ENCODE assay signal across 18 mouse cellular contexts in genomic region chrX:102101886-102102285, GRCm38 (mm10). TPM values are rescaled to one million over a fixed set of nuclear protein-coding genes. Genes with fewer than 3 reads are reported as not detected.
DNase-seq lines count a peak whose midpoint lies in the region; ATAC-seq and TF ChIP-seq lines count a peak whose summit lies in the region.
"Had no signal": no experiment of that assay in that cellular context is flagged by ENCODE, and none has a peak within 500 bp of the region (broad histone marks: within the 10 kb centered on the region; RNA-seq: fewer than 3 reads in every experiment).

No protein-coding gene starts in this region.

- TF ChIP-seq CTCF in lung, adult 2 months (IDR thresholded peaks at IDR 0.05; ENCODE audit: insufficient read depth, low read length), result no peak
- TF ChIP-seq CTCF in gastrocnemius, adult 2 months (IDR thresholded peaks at IDR 0.05), result no peak

- whole genome bisulfite sequencing in lung, adult 2 months, result 67% methylated on average over 7 of the region's 7 CpGs

- TF ChIP-seq POLR2A in lung, adult 2 months (IDR thresholded peaks at IDR 0.05; ENCODE audit: borderline replicate concordance, extremely low read depth, low read depth, low read length), result no peak

- peak; percentile 12 to 33 for DNase-seq in lung, adult 18-20 months
- DNase-seq in lung, adult 2 months, result no peak
- DNase-seq in lung, postnatal 36 days, result peak; percentile 9
- DNase-seq in lung, postnatal 14 days, result no peak
- DNase-seq in gastrocnemius, adult 2 months, result no peak
- DNase-seq: adrenal gland, adult 8-10 months; adrenal gland, postnatal 25 days; cerebellum, adult 18-20 months; cerebellum, adult 9-10 months; cerebellum, postnatal 14 days; gastrocnemius, postnatal 14 days had no signal

- H3K4me3 ChIP-seq in lung, adult 2 months (replicated peaks; ENCODE audit: extremely low read depth, low read depth, low read length), result no peak overlapping the region
- H3K4me3 ChIP-seq in gastrocnemius, adult 2 months, result no peak overlapping the region
- H3K4me3 ChIP-seq: forebrain, embryonic 10.5 days; forebrain, embryonic 13.5 days; hindbrain, embryonic 12.5 days; hindbrain, embryonic 15.5 days had no signal

- ATAC-seq in megakaryocyte progenitor cell, adult 5-6 weeks (replicated peaks; ENCODE audit: poor library complexity), result peak; percentile 42
- ATAC-seq: activated CD4-positive, CD25-positive, alpha-beta regulatory T cell, adult 4 months; forebrain, embryonic 13.5 days; forebrain, embryonic 16.5 days had no signal

- no peak overlapping the region for H3K27ac ChIP-seq in gastrocnemius, adult 2 months
- H3K27ac ChIP-seq: forebrain, embryonic 10.5 days; forebrain, embryonic 13.5 days; hindbrain, embryonic 12.5 days; hindbrain, embryonic 15.5 days had no signal

- intact Hi-C loops in gastrocnemius, adult 2 months (cut with DNase I), result no loop called here

- no peaks in the 10 kb centered on the region for H3K4me1 ChIP-seq in lung, adult 2 months (ENCODE audit: control insufficient read depth, insufficient read depth, low read length)
- H3K4me1 ChIP-seq: forebrain, embryonic 10.5 days; forebrain, embryonic 13.5 days; hindbrain, embryonic 12.5 days; hindbrain, embryonic 15.5 days had no signal

RNA-seq across cellular contexts. Expression of gene Pin4, which starts 17.4 kb away (rescaled TPM):
- polyA plus RNA-seq in lung, adult 2 months (2012; rRNA removed), result 0.96 and 1.1 TPM in 2 replicates
- 54.6 and 65.3 TPM in 2 replicates for total RNA-seq in megakaryocyte progenitor cell, adult 5-6 weeks (2015)
- 102 and 124 TPM in 2 replicates for total RNA-seq in megakaryocyte progenitor cell, adult 5-6 weeks (2017)
- total RNA-seq in gastrocnemius, adult 2 months (2021), result 10 to 100 TPM; 25.0 to 40.3 TPM

RNA-seq across cellular contexts. Expression of gene Rtl5, which starts 30.8 kb away (rescaled TPM):
- polyA plus RNA-seq in lung, adult 2 months (2012; rRNA removed), result 5.3 and 6.8 TPM in 2 replicates
- 0.59 and 0.76 TPM in 2 replicates for total RNA-seq in megakaryocyte progenitor cell, adult 5-6 weeks (2015)
- total RNA-seq in megakaryocyte progenitor cell, adult 5-6 weeks (2017), result 1.2 and 2.1 TPM in 2 replicates
- total RNA-seq in gastrocnemius, adult 2 months (2021), result under 1 TPM; 0.53 to 0.94 TPM

RNA-seq across cellular contexts. Expression of gene Ercc6l, which starts 55.0 kb away (rescaled TPM):
- polyA plus RNA-seq in lung, adult 2 months (2012; rRNA removed), result 0.17 and 0.20 TPM in 2 replicates
- 22.3 and 29.5 TPM in 2 replicates for total RNA-seq in megakaryocyte progenitor cell, adult 5-6 weeks (2015)
- 28.6 and 32.1 TPM in 2 replicates for total RNA-seq in megakaryocyte progenitor cell, adult 5-6 weeks (2017)
- under 1 TPM; 0.08 TPM for total RNA-seq in gastrocnemius, adult 2 months (2021)

Comparison
In these comparisons a context has a peak if more than half of its experiments do, and no peak if none do; other contexts are left out.
1. DNase-seq: peak in lung, adult 18-20 months (2 of 2) and lung, postnatal 36 days (single experiment); none in lung, adult 2 months (single experiment), lung, postnatal 14 days (single experiment) and gastrocnemius, adult 2 months (single experiment).
2. RNA of gene Ercc6l, which starts 55.0 kb away (total RNA-seq): 22.3 to 32.1 TPM in megakaryocyte progenitor cell, adult 5-6 weeks; 0.08 TPM in gastrocnemius, adult 2 months; every median in the first group is over 10 times any median in the second.